Mouse (Mus musculus) thymus, postnatal 4 days (tissue): ENCODE measurements at regions not wholly inside any gene's neighbourhood (a gene's known extent, or its start where the extent isn't known, plus 50 kb on each side); places are given as distances from the start of the nearest gene placed in this dataset.
"Not testable (repeated sequence)": the region's sequence is repeated elsewhere in the genome, so short reads cannot be mapped to it uniquely, and the experiment has no call there.

Experiments
- DNase-seq: peaks from one replicate; pipeline ENCODE4 v3.0.0; 2021

DNA sequence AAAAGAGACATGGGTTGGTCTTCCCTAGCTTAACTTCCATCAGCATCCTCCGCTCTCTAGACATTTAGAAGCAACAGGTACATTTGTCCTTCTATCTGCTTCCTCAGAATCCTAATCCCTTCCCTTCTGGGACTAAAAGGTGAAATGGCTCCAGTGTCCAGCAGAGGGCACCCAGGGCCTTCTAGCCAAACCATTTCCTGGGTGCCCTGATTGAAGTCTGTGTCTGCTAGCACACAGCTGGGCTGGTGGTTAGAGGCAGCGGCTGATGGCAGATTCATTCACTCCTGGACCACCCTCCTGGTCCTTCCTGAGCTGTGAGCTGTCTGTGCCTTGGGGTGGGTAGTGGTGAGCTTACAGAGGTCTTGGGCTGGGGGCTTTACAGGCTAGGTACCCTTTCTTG lies 76.5 kb upstream of the Col13a1 start:
- DNase-seq = peak; percentile 64

DNA sequence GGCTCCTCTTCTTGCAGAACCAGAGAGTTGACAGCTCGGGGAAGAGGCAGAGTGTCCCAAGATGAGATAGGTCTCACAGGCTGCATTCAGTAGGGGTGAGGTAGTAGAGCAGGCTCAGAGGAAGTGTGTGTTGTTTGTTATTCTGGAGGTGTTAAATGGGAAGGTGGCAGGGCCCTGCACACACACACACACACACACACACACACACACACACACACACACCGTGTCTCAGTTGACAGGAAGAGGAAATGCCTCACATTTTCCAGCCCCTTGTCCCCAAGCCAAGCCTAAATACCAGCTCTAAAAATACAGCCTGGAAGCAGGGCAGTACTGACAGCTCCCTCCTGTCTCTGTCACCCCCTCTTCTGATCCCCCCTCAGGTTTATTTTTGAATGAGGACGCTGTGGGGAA lies 70.9 kb upstream of the Col13a1 start:
- DNase-seq = no peak

DNA sequence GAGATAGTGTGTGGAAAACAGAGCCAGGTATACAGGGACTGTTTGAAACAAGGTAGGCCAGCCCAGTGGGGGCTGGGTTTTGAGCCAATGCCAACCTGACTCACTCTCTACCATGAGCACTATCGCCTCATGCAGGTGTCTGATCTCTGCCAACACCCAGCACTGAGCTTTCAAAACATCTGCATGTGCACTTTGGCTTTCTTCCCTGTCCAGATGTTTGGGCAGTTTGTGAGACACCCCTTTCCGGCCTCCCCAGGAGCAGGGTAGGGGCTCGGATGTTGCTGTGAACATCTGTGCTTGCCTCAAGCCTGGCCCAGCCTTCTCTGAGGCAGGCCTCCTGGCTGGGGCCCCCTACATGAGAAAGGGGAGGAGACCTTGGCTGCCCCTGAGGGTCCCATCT lies 65.5 kb upstream of the Col13a1 start:
- peak; percentile 25 for DNase-seq

DNA sequence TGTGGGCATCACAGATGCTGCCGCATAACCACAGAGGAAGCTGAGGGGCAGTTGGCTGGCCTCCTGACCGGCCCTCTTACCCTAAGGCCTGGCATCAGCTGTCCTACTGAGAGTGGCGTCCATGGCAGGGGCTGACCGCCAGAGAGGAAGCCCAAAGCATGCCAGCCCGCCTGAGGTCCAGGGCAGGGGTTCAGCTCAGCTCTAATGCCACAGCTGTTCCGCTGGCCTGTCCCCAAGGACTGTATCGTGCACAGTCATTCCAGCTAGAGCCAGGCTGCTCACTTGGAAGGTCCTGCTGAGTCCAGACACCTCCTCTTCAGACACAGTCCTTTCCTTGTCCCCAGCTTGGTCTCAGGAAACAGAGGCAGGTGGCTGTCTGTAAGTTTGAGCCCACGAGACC lies 61.0 kb upstream of the Col13a1 start:
- no peak for DNase-seq

- no peak for DNase-seq
These were observed 59.7 kb upstream of the Col13a1 start for GRCm38 (mm10) chr10:62038656-62039055.

DNA sequence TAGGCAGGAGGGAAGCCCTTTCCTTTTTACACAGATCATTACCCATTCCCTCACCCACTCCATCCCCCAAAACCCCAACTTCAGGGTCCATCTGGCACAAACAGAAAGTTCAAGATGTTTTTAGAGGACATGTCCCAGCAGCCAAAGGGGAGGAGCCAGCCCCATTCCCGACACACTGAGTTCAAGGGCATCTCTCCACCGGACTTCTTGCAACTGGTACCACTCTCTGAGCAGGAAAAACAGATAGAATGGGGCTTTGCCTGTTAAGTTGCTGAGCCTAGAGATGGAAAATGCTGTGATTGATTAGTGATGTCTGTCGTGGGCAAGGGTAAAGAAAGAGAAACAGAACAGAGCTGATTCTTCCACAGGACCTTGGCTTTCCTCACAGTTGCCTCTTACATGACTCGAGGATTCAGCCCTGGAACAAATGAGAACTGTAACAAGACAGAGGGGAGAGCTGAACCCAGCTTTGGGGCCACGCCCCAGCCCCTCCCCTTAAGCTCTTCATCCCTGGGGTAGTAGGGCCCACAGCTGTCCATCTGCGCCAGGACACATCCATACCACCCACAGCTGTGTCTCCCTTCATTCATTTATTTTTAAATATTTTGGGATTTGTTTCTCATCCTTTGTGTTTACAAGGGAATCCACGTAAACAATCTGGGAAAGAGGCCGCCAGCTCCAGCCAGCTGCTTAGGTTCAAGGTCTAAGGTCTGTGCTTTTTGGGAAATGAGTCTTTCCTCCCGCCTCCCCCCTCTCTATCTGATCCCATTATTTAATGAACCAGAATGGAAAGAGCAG lies 58.7 kb upstream of the Col13a1 start:
- no peak for DNase-seq

DNA sequence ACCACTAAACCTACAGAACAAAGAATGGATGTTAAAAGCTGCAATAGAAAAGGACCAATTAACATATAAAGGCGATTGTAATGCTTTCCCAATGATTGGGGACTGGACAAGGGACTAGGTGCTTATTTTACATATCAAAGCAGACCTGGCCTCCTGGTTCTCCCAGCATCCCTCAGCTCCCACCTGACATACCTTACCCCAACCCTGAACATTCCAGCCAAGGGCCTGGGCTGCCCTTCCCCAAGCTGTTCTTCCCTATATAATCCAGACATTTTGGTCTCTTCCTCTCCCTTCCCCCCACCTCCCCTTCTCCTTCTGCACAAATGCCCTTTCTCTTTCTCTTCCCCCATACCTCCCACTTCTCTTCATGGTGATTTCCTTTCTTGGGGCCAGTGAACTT lies 57.9 kb upstream of the Col13a1 start:
- no peak for DNase-seq

GRCm38 (mm10) chr10:62034291-62034690 lies 55.4 kb upstream of the Col13a1 start:
- DNase-seq = no peak

GRCm38 (mm10) chr10:62033748-62034147 lies 54.8 kb upstream of the Col13a1 start:
- DNase-seq = no peak

GRCm38 (mm10) chr10:62031986-62032385 lies 53.1 kb upstream of the Col13a1 start:
- not testable (repeated sequence) for DNase-seq

DNA sequence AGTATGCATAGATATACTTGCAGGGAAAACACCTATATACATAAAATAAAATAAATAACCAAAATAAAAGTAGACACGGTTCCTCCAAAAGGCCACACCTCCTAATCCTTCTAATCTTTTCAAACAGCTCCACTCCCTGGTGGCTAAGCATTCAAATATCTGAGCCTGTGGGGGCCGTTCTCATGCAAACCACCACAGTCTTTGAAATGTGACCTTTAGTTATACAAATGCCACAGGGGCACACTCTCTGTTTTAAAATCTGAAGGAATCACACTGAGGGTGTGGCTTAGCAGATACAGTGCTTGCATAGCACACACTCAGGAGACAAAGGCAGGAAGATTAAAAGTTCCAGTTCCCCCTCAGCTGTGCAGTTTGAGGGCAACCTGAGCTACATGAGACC lies 50.4 kb upstream of the Col13a1 start:
- DNase-seq = no peak
